Mouse (Mus musculus) forebrain, embryonic 11.5 days (tissue): ENCODE data around the gene Gfra1. TPM values are rescaled to one million over a fixed set of nuclear protein-coding genes. Genes with fewer than 3 reads are reported as not detected.
A peak's percentile ranks its signal among the peaks of the same experiment; 100 is the strongest.

Source experiments
- ATAC-seq: fragments of 200-750 bp; cut with Nextera tagmentation; replicated peaks from 2 replicates; pipeline ENCODE4 v1.8.0; 2017; ENCODE audit warnings: moderate TSS enrichment; ENCODE audit not compliant: low FRiP score
- DNase-seq: peaks from one replicate; pipeline ENCODE4 v3.0.0-alpha.2; 2017; ENCODE audit warnings: low spot score
- H3K27ac ChIP-seq: fragments of 300-500 bp; sonication (generic); 2 replicates; pipeline ENCODE4 v1.5.1; 2014; ENCODE audit warnings: low read depth, low read length
- H3K27me3 ChIP-seq: fragments of 300-500 bp; sonication (generic); 2 replicates; pipeline ENCODE4 v1.6.1; 2014; ENCODE audit warnings: mild to moderate bottlenecking, low read length, mixed read lengths; ENCODE audit not compliant: control insufficient read depth, insufficient read depth
- H3K36me3 ChIP-seq: fragments of 300-500 bp; sonication (generic); 2 replicates; pipeline ENCODE4 v1.6.1; 2014; ENCODE audit warnings: mild to moderate bottlenecking, low read length, moderate library complexity, mixed read lengths; ENCODE audit not compliant: control insufficient read depth, insufficient read depth
- H3K4me1 ChIP-seq: fragments of 300-500 bp; sonication (generic); replicated peaks from 2 replicates; pipeline ENCODE4 v1.6.1; 2014; ENCODE audit warnings: low read length, mixed read lengths; ENCODE audit not compliant: control insufficient read depth, insufficient read depth
- H3K4me2 ChIP-seq: fragments of 300-500 bp; sonication (generic); 2 replicates; pipeline ENCODE4 v1.6.1; 2014; ENCODE audit warnings: low read depth, mild to moderate bottlenecking, low read length, moderate library complexity, mixed read lengths; ENCODE audit not compliant: severe bottlenecking
- H3K4me3 ChIP-seq: fragments of 300-500 bp; sonication (generic); 2 replicates; pipeline ENCODE4 v1.5.1; 2014; ENCODE audit warnings: low read depth, low read length
- H3K9ac ChIP-seq: fragments of 300-500 bp; sonication (generic); 2 replicates; pipeline ENCODE4 v1.6.1; 2014; ENCODE audit warnings: low read length
- H3K9me3 ChIP-seq: fragments of 300-500 bp; sonication (generic); 2 replicates; pipeline ENCODE4 v1.6.1; 2016; ENCODE audit warnings: low read length, mixed read lengths; ENCODE audit not compliant: control insufficient read depth
- WGBS: fragments of 180-500 bp; shearing (Covaris S2); extraction: QIAGEN DNeasy Blood & Tissue Kit; methylation state at CpG from one replicate; pipeline ENCODE4 v1.1.7; 2014; 5-methylcytosine and 5-hydroxymethylcytosine counted together
- polyA plus RNA-seq: library from polyadenylated mRNA; unstranded; fragments of >200 nt; fragmentation: Nextera tagmentation; extraction: Ambion mirVana; gene quantifications from 2 replicates; pipeline ENCODE4 v1.2.1, GENCODE M21; 2014

The Gfra1 gene
- polyA plus RNA-seq, 1 experiment from 2014 or later: 9.6 TPM

- DNase-seq: no peak
- H3K4me3 ChIP-seq: no peak overlapping the region
- no peak overlapping the region for H3K27ac ChIP-seq
- no peak overlapping the region for H3K9ac ChIP-seq
- H3K36me3 ChIP-seq: no peaks in the 10 kb centered on the region
- WGBS: 75% methylated on average over 1 of the region's 1 CpGs
- no peaks in the 10 kb centered on the region for H3K27me3 ChIP-seq
- H3K4me1 ChIP-seq: peaks cover 2% of the 10 kb centered on the region
- H3K9me3 ChIP-seq: no peaks in the 10 kb centered on the region
- ATAC-seq: no peak
- H3K4me2 ChIP-seq: no peak overlapping the region
These were observed 212.1 kb downstream of the Gfra1 start for GRCm38 (mm10) chr19:58243604-58244003.

- Histone ChIP-seq H3K27ac (no peak overlapping the region), H3K9ac (no peak overlapping the region), H3K4me2 (no peak overlapping the region), H3K9me3 (no peaks in the 10 kb centered on the region), H3K4me3 (no peak overlapping the region), H3K4me1 (no peaks in the 10 kb centered on the region), H3K27me3 (no peaks in the 10 kb centered on the region), H3K36me3 (no peaks in the 10 kb centered on the region)
- DNase-seq: no peak
- 79% methylated on average over 8 of the region's 8 CpGs for WGBS
- no peak for ATAC-seq
These were observed 217.4 kb downstream of the Gfra1 start for GRCm38 (mm10) chr19:58238325-58238724.

- H3K27me3 ChIP-seq: peaks cover 2% of the 10 kb centered on the region; the same call in 1 of the 2 replicates
- H3K36me3 ChIP-seq: no peaks in the 10 kb centered on the region
- H3K4me1 ChIP-seq: no peaks in the 10 kb centered on the region; the same call in 1 of the 2 replicates
- no peak for ATAC-seq
- 53% methylated on average over 9 of the region's 9 CpGs for WGBS
- H3K4me2 ChIP-seq: no peak overlapping the region
- no peaks in the 10 kb centered on the region for H3K9me3 ChIP-seq
- H3K4me3 ChIP-seq: no peak overlapping the region
- H3K27ac ChIP-seq: no peak overlapping the region
- no peak overlapping the region for H3K9ac ChIP-seq
- no peak for DNase-seq
These were observed 228.0 kb downstream of the Gfra1 start for GRCm38 (mm10) chr19:58227725-58228124.

- Histone ChIP-seq H3K27ac (no peak overlapping the region), H3K4me3 (no peak overlapping the region), H3K36me3 (no peaks in the 10 kb centered on the region), H3K4me1 (no peaks in the 10 kb centered on the region; the same call in 1 of the 2 replicates), H3K9ac (no peak overlapping the region), H3K9me3 (no peaks in the 10 kb centered on the region), H3K27me3 (peaks cover 6% of the 10 kb centered on the region; the same call in 1 of the 2 replicates), H3K4me2 (no peak overlapping the region)
- ATAC-seq (no peak), DNase-seq (no peak)
- WGBS: 65% methylated on average over 3 of the region's 3 CpGs
These were observed 228.8 kb downstream of the Gfra1 start for GRCm38 (mm10) chr19:58226882-58227281.

GRCm38 (mm10) chr19:58220061-58220831, 235.5 kb downstream of the Gfra1 start:
- WGBS: 48% methylated on average over 25 of the region's 25 CpGs

GRCm38 (mm10) chr19:58217591-58217990, 238.1 kb downstream of the Gfra1 start:
- Histone ChIP-seq H3K27ac (no peak overlapping the region), H3K36me3 (no peaks in the 10 kb centered on the region), H3K4me3 (no peak overlapping the region), H3K27me3 (peaks cover 3% of the 10 kb centered on the region; the same call in 1 of the 2 replicates), H3K9me3 (no peaks in the 10 kb centered on the region), H3K4me2 (no peak overlapping the region), H3K9ac (no peak overlapping the region), H3K4me1 (peaks cover 8% of the 10 kb centered on the region; the same call in 1 of the 2 replicates)
- ATAC-seq: no peak
- no peak for DNase-seq
- 90% methylated on average over 4 of the region's 4 CpGs for WGBS

More at GRCm38 (mm10) chr19:58220061-58220831, 235.5 kb downstream of the Gfra1 start:
- peaks cover 8% of the 10 kb centered on the region; the same call in 1 of the 2 replicates for H3K4me1 ChIP-seq
- no peak overlapping the region for H3K9ac ChIP-seq
- no peak overlapping the region for H3K4me3 ChIP-seq
- H3K9me3 ChIP-seq: no peaks in the 10 kb centered on the region
- peak overlapping the region; percentile 1; the same call in 1 of the 2 replicates for H3K4me2 ChIP-seq
- no peak for ATAC-seq
- no peaks in the 10 kb centered on the region for H3K36me3 ChIP-seq
- H3K27ac ChIP-seq: no peak overlapping the region
- peak; percentile 59 for DNase-seq
- H3K27me3 ChIP-seq: peaks cover 4% of the 10 kb centered on the region; the same call in 1 of the 2 replicates

GRCm38 (mm10) chr19:58206496-58207044, 249.1 kb downstream of the Gfra1 start:
- ATAC-seq: no peak
- Histone ChIP-seq H3K4me2 (no peak overlapping the region), H3K36me3 (no peaks in the 10 kb centered on the region), H3K27ac (no peak overlapping the region), H3K4me3 (no peak overlapping the region), H3K9ac (no peak overlapping the region), H3K9me3 (no peaks in the 10 kb centered on the region), H3K27me3 (no peaks in the 10 kb centered on the region), H3K4me1 (no peaks in the 10 kb centered on the region)
- DNase-seq: peak; percentile 48
- WGBS: 82% methylated on average over 10 of the region's 10 CpGs

- no peaks in the 10 kb centered on the region for H3K4me1 ChIP-seq
- no peak for DNase-seq
- no peak overlapping the region for H3K27ac ChIP-seq
- no peaks in the 10 kb centered on the region for H3K9me3 ChIP-seq
- no peak overlapping the region for H3K9ac ChIP-seq
- no peaks in the 10 kb centered on the region for H3K36me3 ChIP-seq
- H3K4me3 ChIP-seq: no peak overlapping the region
- 96% methylated on average over 7 of the region's 7 CpGs for whole genome bisulfite sequencing
- no peak for ATAC-seq
- H3K4me2 ChIP-seq: no peak overlapping the region
- no peaks in the 10 kb centered on the region for H3K27me3 ChIP-seq
These were observed 250.2 kb downstream of the Gfra1 start for GRCm38 (mm10) chr19:58205470-58205869.
